Mouse (Mus musculus) forelimb bud, embryonic 11.5 days (tissue): ENCODE measurements at regions not wholly inside any gene's neighbourhood (a gene's known extent, or its start where the extent isn't known, plus 50 kb on each side); places are given as distances from the start of the nearest gene placed in this dataset.

ENCODE experiments used
- DNase-seq: peaks from one replicate; pipeline ENCODE4 v3.0.0-alpha.2; 2012; ENCODE audit warnings: low read depth, low spot score

DNA sequence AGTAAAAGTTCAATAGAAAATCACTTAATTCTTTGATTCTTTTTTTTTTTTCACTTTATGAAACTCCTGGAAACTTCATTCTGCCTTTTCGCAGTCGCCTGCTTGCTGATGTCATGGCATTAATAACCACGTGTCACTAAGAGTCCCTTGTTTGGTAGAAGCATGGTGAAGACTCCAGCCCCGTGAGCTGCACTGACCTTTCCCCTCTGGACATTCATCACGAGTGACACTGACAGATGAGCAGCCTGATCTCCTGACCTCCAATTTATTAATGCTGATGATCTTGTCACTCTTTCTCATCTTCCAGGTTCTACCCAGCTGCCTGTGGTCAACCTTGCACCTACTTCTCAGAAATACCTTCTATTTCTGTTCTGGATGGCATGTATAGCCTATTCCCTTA, 867.1 kb upstream of the Slit2 start:
- no peak for DNase-seq

DNA sequence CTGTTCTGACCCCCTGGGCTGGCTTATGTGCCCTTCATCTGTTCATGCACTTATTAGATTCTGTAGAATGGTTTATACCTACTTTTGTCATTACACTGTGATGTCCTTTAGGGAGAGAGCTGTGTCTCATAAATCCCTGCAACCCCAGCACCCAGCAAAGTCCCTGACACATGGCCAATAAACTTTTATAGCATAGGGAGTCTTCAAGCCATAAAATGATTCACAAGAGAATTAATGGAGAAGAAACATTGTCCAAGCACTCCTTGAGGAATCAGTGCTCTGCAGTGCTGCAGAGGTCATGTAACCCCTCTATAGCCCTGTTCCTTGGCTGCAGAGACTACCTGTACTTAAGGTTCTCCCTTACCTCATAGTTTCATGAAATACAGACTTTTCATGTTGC, 887.2 kb upstream of the Slit2 start:
- DNase-seq = no peak

DNA sequence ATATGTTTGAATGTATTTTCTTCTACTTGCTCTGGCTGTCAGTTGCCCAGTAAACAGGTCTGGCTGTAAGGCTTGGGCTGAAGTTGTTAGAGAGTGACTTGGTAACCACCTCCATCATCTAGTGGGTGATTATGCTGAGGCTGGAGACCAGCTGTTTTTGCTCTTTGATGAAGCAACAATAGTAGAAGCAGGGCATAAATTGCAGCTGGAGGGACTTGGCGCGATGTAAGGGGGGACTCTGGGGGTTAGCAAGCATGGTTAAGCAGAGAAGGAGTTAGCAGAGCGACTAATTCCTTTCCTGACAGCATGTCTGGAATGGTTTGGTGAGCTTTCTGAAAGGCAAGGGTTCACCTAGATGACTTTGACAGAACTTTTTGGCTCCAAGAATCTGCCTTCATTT, 930.0 kb upstream of the Slit2 start:
- peak; percentile 64 for DNase-seq

DNA sequence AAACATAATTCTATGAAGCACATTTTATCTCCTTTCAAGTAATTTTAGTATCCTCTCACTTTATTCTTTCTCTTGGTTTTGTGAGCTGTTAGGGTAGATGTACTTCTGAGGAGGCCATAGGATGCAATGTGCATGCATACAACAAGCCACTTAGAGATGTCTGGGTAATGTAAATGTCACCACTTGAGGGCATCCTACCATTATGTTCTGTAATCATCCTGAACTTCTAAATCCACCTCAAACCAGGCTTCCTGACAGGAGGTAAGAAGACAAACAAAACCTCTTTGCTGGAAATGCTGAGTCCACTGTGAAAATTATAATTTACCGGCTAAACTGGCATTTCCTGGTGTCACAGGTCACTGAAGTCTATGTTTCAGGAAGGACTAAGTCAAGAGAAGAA, 946.2 kb upstream of the Slit2 start:
- no peak for DNase-seq

DNA sequence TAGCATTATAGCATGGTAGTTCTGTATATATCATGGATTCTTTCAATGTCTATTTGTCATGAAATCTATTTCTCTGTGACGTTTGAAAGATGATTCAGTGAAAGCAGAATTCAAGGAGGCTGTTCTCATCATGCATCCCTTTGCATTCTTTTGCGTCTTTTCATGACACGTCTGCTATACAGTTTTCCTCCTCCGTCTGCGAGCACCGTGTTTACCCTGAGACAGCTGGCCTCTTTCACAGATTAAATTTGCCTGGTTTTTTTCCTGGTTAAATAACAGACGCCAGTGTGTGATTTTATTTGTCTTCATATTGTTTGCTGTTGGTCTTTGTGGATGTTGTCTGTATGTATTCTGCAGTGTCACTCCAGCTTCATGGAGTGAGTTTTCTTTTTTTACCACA, 948.9 kb upstream of the Slit2 start:
- no peak for DNase-seq

- peak; percentile 25 for DNase-seq
These were observed 968.6 kb upstream of the Slit2 start for GRCm38 (mm10) chr5:47014351-47014750.

- DNase-seq = no peak
These were observed 990.4 kb upstream of the Slit2 start for GRCm38 (mm10) chr5:46992557-46992956.

GRCm38 (mm10) chr5:46986519-46986918, 996.4 kb upstream of the Slit2 start:
- no peak for DNase-seq

DNA sequence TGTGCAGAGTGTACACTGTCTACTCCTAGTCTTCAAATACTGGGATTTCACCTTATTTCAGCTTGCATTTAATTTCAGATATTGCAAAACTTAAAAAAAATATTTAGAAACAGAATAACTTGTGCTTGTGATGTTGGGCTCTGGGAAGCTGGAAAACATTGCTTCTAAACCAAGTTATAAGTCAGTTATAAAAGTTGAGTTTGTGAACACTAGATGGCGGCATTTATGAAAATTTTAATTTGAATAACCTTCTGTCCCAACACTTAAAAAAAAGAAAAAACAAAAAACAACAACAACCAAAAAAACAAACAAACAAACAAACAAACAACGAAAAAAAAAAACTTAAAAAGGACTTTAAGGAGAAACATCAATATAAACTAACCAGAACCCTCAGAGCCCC, 1002.6 kb upstream of the Slit2 start:
- DNase-seq = no peak

DNA sequence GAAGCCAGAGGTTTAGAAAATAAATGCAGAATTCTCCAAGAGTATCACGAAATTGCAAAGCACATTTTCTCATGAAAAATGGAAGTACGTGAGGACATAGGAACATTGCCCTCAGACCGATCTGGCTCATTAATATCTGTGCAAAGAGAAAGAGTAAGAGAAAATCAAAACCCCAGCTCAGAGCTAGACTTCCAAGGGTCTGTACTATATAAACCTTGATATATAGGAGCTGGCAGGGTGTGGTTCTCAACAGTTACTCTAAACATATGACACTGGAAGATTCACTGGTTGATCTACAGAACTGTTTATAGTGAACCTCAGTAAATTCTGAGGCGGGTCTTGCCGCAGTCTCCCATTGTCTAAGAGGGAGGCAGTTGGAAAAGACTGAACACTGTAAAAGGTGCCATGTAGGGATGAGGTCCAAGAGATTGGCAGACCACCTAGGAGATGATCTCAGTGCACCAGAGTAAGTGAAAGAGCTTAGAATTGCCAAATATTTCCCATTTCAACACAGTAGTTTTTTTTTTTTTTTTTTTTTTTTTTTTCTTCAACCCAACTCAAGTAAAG, 1014.0 kb upstream of the Slit2 start:
- no peak for DNase-seq

GRCm38 (mm10) chr5:46960749-46961148, 1022.2 kb upstream of the Slit2 start:
- no peak for DNase-seq

GRCm38 (mm10) chr5:46926324-46926723, 1056.6 kb upstream of the Slit2 start:
- no peak for DNase-seq

- no peak for DNase-seq
These were observed 1044.5 kb upstream of the Lcorl start for GRCm38 (mm10) chr5:46901909-46902308.

DNA sequence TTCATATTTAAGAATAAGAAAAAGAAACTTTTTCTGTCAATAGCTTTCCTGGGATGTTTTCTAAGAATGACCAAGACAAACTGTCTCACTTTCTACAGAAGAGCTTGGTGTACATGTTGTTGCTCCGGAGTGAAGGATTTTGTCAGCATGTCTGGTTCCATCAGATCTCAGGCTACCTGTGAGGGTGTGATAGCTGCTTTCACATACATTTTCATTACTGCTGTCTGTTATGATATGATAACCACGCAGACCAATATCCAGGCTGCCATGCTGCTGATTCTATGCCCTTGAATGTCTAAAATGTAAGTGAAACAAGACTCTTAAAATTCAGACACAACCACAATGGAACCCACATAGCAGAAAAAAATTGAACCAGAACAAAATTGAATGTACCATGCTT, 1036.6 kb upstream of the Lcorl start:
- DNase-seq = no peak

DNA sequence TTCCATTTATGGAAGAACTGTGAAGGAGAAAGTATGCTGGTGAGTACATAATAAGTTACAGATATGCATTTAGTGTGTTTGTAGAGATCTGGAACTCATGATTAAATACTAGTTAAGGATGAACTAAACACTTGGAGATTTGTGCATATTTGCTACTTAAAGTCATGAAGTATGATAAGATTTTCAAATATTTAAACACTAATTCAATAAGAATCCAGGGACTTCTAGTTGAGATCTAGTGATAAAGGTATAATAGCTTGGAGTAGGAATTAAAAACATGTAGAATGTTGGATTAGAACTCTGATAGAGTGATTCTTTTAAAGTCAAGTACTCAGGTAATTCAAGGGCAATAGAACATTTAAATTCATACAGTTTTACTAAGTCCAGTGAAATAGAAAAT, 1026.5 kb upstream of the Lcorl start:
- DNase-seq = no peak

GRCm38 (mm10) chr5:46856837-46857236, 999.4 kb upstream of the Lcorl start:
- DNase-seq = no peak

DNA sequence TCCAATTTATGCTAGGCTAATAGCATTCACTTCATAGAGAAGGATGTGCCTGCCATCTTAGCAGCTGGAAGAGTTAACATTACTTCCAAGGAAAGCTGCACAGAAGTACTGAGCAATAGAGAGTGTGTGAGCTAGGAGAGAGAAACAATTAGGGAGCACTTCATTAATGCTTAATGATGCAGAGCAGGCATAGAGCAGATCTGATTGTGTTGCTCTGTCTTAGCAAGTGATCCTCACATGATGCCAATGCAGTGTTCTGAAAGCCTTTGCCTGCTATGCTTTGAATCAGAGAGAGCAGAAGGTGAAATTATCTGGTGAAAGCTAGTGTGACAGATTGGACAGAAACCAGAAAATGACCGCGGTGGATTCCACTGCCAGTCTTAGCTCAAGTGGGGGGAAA, 987.8 kb upstream of the Lcorl start:
- no peak for DNase-seq

- DNase-seq = no peak
These were observed 979.4 kb upstream of the Lcorl start for GRCm38 (mm10) chr5:46836810-46837209.

DNA sequence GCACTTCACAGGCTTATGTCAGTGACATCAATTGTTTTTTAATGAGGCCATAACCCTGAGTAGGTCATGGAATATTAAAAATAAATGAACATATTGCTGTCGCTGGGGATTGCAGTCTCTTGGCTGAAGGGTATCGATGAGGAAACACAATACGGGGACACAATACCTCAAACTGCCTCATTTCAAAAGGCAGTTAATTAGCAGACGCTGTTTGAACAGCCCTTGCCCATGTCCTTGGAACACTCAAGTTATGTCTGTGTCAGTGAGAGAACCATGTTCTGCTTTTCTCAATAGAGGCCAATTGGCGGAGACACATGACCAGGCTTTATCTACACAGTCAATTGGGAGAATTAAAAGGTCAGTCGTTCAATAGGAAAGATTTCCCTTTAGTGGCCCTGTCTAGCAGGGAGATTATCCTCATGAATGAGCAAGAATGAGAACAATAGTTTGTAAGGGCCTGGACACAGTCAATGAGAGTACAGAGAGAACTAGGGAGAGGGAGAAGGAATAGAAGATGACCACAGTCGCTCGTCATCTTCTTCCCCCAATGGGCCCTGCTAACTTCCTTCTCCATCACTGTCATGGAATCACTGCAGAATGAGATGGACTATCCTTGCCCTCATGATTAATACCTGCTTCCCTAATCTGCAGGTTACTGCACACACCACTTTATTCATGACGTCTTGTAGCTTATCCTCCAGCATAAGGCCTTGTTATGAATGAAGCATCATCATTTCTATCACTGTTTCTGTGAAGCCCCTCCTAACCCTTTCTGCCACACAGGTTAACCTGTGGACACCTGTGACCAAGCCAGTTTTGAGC, 973.6 kb upstream of the Lcorl start:
- DNase-seq = no peak

DNA sequence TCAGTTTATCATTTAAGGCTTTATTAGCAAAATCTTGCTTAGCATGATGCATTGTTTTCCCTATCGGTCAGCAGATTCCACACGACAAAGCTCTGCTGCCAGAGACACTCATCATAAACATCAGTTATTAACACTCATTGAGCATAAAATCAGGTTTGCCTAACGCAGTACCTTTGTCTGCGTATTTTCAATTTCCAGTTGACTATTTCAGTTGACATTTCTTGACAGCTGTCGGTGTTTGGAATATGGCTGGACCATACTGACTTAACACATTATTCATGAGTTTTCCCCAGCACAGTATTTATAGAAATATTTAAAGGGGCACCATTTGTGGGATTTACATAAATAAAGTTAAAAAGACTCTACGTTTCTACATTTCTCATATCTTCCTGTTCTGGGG, 972.7 kb upstream of the Lcorl start:
- DNase-seq = no peak

GRCm38 (mm10) chr5:46826381-46826780, 969.0 kb upstream of the Lcorl start:
- DNase-seq = no peak

DNA sequence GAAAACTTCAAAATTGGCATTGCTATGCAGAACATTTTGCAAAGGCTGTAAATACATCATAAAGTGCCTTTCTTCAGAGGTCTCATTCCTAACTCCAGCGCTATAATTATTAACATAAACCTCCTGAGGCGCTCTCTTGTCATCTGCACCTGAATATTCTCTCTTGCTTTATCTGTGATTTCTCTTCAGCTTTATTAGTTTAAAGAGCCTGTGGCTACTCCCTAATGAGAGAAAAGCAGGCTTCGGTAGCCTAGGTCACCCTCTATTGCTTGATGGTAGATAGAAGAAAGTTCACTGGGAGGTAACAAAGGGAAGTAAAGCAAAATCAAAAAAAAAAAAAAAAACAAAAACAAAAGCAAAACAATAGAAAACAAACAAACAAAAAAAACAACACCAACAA, 967.5 kb upstream of the Lcorl start:
- peak; percentile 28 for DNase-seq

DNA sequence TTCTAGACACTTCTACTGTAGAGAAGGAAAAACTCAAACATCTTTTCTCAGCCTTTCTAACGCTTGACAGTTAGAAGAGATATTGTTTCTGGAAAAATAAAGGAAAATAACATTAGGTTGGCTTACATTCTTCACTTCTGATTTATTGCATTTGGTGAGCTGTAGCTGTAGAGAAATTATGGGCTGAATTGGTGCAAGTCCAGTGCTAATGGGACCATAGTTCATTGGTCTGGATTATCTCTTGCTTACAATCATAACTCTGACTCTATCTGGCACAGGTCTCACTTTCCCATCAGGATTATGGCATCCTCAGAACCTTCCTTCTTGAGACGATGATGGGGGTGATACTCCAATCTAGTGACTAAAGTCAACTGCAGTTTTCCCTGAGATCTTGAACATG, 937.7 kb upstream of the Lcorl start:
- no peak for DNase-seq
